24 mouse cellular contexts compared by ENCODE assay signal in genomic region chrX:85614701-85615100, GRCm38 (mm10). TPM values are rescaled to one million over a fixed set of nuclear protein-coding genes. Genes with fewer than 3 reads are reported as not detected.
DNase-seq lines count a peak whose midpoint lies in the region; ATAC-seq and TF ChIP-seq lines count a peak whose summit lies in the region.
"Had no signal": no experiment of that assay in that cellular context is flagged by ENCODE, and none has a peak within 500 bp of the region (broad histone marks: within the 10 kb centered on the region; RNA-seq: fewer than 3 reads in every experiment).

No protein-coding gene starts in this region.

- H3K9me3 ChIP-seq in stomach, embryonic 14.5 days (ENCODE audit: control insufficient read depth, low read depth, low read length) = no peaks in the 10 kb centered on the region
- H3K9me3 ChIP-seq in stomach, postnatal 0 days (ENCODE audit: control insufficient read depth, low read length) = no peaks in the 10 kb centered on the region
- no peaks in the 10 kb centered on the region for H3K9me3 ChIP-seq in erythroblast, embryonic 14.5 days (ENCODE audit: control insufficient read depth, low read length)
- H3K9me3 ChIP-seq in liver, embryonic 15.5 days (replicated peaks) = no peaks in the 10 kb centered on the region
- H3K9me3 ChIP-seq in heart, embryonic 10.5 days = no peaks in the 10 kb centered on the region
- H3K9me3 ChIP-seq: embryonic facial prominence, embryonic 15.5 days; forebrain, embryonic 13.5 days; hindbrain, embryonic 10.5 days; midbrain, embryonic 10.5 days had no signal

- no peaks in the 10 kb centered on the region for H3K4me1 ChIP-seq in stomach, embryonic 14.5 days (ENCODE audit: control insufficient read depth, insufficient read depth, low read length)
- H3K4me1 ChIP-seq in stomach, postnatal 0 days (replicated peaks; ENCODE audit: control insufficient read depth, insufficient read depth) = no peaks in the 10 kb centered on the region
- H3K4me1 ChIP-seq in erythroblast, embryonic 14.5 days (ENCODE audit: control insufficient read depth) = peaks cover 39% of the 10 kb centered on the region
- H3K4me1 ChIP-seq in liver, embryonic 15.5 days (replicated peaks) = peaks cover 6% of the 10 kb centered on the region; the same call in 1 of the 2 replicates
- H3K4me1 ChIP-seq in heart, embryonic 10.5 days = no peaks in the 10 kb centered on the region
- H3K4me1 ChIP-seq: embryonic facial prominence, embryonic 15.5 days; forebrain, embryonic 13.5 days; hindbrain, embryonic 10.5 days; midbrain, embryonic 10.5 days had no signal

- no peak overlapping the region for H3K27ac ChIP-seq in stomach, embryonic 14.5 days (ENCODE audit: low read length)
- H3K27ac ChIP-seq in stomach, postnatal 0 days (replicated peaks) = no peak overlapping the region
- H3K27ac ChIP-seq in liver, embryonic 15.5 days (replicated peaks) = peak overlapping the region; percentile 93
- no peak overlapping the region for H3K27ac ChIP-seq in heart, embryonic 10.5 days
- H3K27ac ChIP-seq: embryonic facial prominence, embryonic 15.5 days; forebrain, embryonic 13.5 days; hindbrain, embryonic 10.5 days; midbrain, embryonic 10.5 days had no signal

- H3K4me3 ChIP-seq in stomach, embryonic 14.5 days (ENCODE audit: low read depth, low read length) = no peak overlapping the region
- no peak overlapping the region for H3K4me3 ChIP-seq in stomach, postnatal 0 days (ENCODE audit: low read depth, low read length)
- peak overlapping the region; percentile 72 for H3K4me3 ChIP-seq in erythroblast, embryonic 14.5 days (replicated peaks)
- peak overlapping the region; percentile 52 for H3K4me3 ChIP-seq in liver, embryonic 15.5 days (replicated peaks)
- no peak overlapping the region for H3K4me3 ChIP-seq in heart, embryonic 10.5 days
- H3K4me3 ChIP-seq: embryonic facial prominence, embryonic 15.5 days; forebrain, embryonic 13.5 days; hindbrain, embryonic 10.5 days; midbrain, embryonic 10.5 days had no signal

- H3K27me3 ChIP-seq in stomach, embryonic 14.5 days (ENCODE audit: control insufficient read depth, insufficient read depth, low read length) = no peaks in the 10 kb centered on the region
- no peaks in the 10 kb centered on the region for H3K27me3 ChIP-seq in stomach, postnatal 0 days (ENCODE audit: control insufficient read depth, insufficient read depth, low read length)
- H3K27me3 ChIP-seq in erythroblast, embryonic 14.5 days (ENCODE audit: control insufficient read depth) = no peaks in the 10 kb centered on the region
- H3K27me3 ChIP-seq in liver, embryonic 15.5 days = no peaks in the 10 kb centered on the region
- no peaks in the 10 kb centered on the region for H3K27me3 ChIP-seq in heart, embryonic 10.5 days (ENCODE audit: insufficient read depth, poor library complexity, severe bottlenecking)
- H3K27me3 ChIP-seq: CH12.LX; embryonic facial prominence, embryonic 15.5 days; forebrain, embryonic 13.5 days had no signal

- no peak overlapping the region for H3K9ac ChIP-seq in stomach, embryonic 14.5 days (replicated peaks; ENCODE audit: low read depth, low read length)
- no peak overlapping the region for H3K9ac ChIP-seq in stomach, postnatal 0 days (ENCODE audit: low read length)
- H3K9ac ChIP-seq in liver, embryonic 15.5 days = peak overlapping the region; percentile 27; the same call in 1 of the 2 replicates
- H3K9ac ChIP-seq: embryonic facial prominence, embryonic 15.5 days; forebrain, embryonic 13.5 days had no signal

- DNase-seq in stomach, postnatal 0 days (ENCODE audit: low spot score) = no peak
- DNase-seq in heart, embryonic 10.5 days (ENCODE audit: low spot score) = no peak
- DNase-seq in retina, embryonic 14.5 days (ENCODE audit: low spot score) = no peak
- no peak for DNase-seq in lung, postnatal 36 days
- DNase-seq in thymus, postnatal 0 days (ENCODE audit: low spot score) = no peak
- DNase-seq: cerebellum, adult 11 months; cerebellum, postnatal 10 days; embryo, embryonic 11 days; gastrocnemius, postnatal 25 days; kidney, adult 8-10 months; kidney, postnatal 25 days; left cerebral cortex, postnatal 4 days; lung, adult 18-20 months; lung, postnatal 14 days; right cerebral cortex, postnatal 25 days; thymus, adult 18-20 months had no signal

- TF ChIP-seq EP300 in stomach, postnatal 0 days (optimal IDR thresholded peaks at IDR 0.05) = no peak

- no peak overlapping the region for H3K4me2 ChIP-seq in stomach, embryonic 14.5 days (replicated peaks; ENCODE audit: low read depth, low read length)
- no peak overlapping the region for H3K4me2 ChIP-seq in stomach, postnatal 0 days (replicated peaks; ENCODE audit: low read depth)
- peak overlapping the region; percentile 49 for H3K4me2 ChIP-seq in liver, embryonic 15.5 days
- H3K4me2 ChIP-seq: embryonic facial prominence, embryonic 15.5 days; forebrain, embryonic 13.5 days had no signal

- no peak for TF ChIP-seq CTCF in stomach, postnatal 0 days (IDR thresholded peaks at IDR 0.05; ENCODE audit: low read depth)

- 85% methylated on average over 2 of the region's 2 CpGs for WGBS in stomach, embryonic 14.5 days
- 80% methylated on average over 2 of the region's 2 CpGs for WGBS in stomach, postnatal 0 days
- 27% methylated on average over 2 of the region's 2 CpGs for WGBS in liver, embryonic 15.5 days (ENCODE audit: insufficient replicate concordance)
- WGBS in heart, embryonic 10.5 days = 79% methylated on average over 2 of the region's 2 CpGs

- ATAC-seq in stomach, embryonic 14.5 days (ENCODE audit: insufficient number of reproducible peaks, insufficient read depth, low FRiP score, low read depth) = peak; percentile 33; the same call in 1 of the 2 replicates
- no peak for ATAC-seq in stomach, postnatal 0 days (ENCODE audit: low FRiP score, low TSS enrichment)
- ATAC-seq in liver, embryonic 15.5 days (ENCODE audit: insufficient read depth) = peak; percentile 100
- ATAC-seq: forebrain, embryonic 13.5 days had no signal

- H3K36me3 ChIP-seq in stomach, embryonic 14.5 days (ENCODE audit: control insufficient read depth, insufficient read depth, low read length) = no peaks in the 10 kb centered on the region
- H3K36me3 ChIP-seq in stomach, postnatal 0 days (ENCODE audit: control insufficient read depth, insufficient read depth, low read length) = no peaks in the 10 kb centered on the region
- peaks cover 72% of the 10 kb centered on the region for H3K36me3 ChIP-seq in erythroblast, embryonic 14.5 days (ENCODE audit: control insufficient read depth)
- 0 out of 2 replicates have a peak, but pooled peaks cover 15% of the 10 kb centered on the region for H3K36me3 ChIP-seq in liver, embryonic 15.5 days (replicated peaks)
- peaks cover 10% of the 10 kb centered on the region; the same call in 1 of the 2 replicates for H3K36me3 ChIP-seq in heart, embryonic 10.5 days
- H3K36me3 ChIP-seq: embryonic facial prominence, embryonic 15.5 days had no signal

RNA-seq across cellular contexts. Expression of gene Tab3, which starts 40.9 kb away (rescaled TPM):
- polyA plus RNA-seq in stomach, embryonic 14.5 days (2014; fragmentation: Nextera tagmentation; extraction: Ambion mirVana) = 5.3 and 6.2 TPM in 2 replicates
- 2.0 and 2.3 TPM in 2 replicates for polyA plus RNA-seq in stomach, postnatal 0 days (2015; fragmentation: Nextera tagmentation; extraction: Ambion mirVana)
- 0.37 and 0.95 TPM in 2 replicates for polyA plus RNA-seq in erythroblast, embryonic 14.5 days (2012)
- 7.3 and 8.2 TPM in 2 replicates for polyA plus RNA-seq in liver, embryonic 15.5 days (2015; fragmentation: Nextera tagmentation; extraction: Ambion mirVana)
- polyA plus RNA-seq in heart, embryonic 10.5 days (2016; fragmentation: Nextera tagmentation; extraction: Ambion mirVana) = 5.6 and 5.9 TPM in 2 replicates
- 1.9 and 2.3 TPM in 2 replicates for polyA plus RNA-seq in thymus, postnatal 0 days (2015; fragmentation: Nextera tagmentation; extraction: Ambion mirVana)

Comparison
In these comparisons a context has a peak if more than half of its experiments do, and no peak if none do; other contexts are left out.
1. H3K4me3 ChIP-seq: peak in erythroblast, embryonic 14.5 days (single experiment) and liver, embryonic 15.5 days (single experiment); none in stomach, embryonic 14.5 days (single experiment), stomach, postnatal 0 days (single experiment) and heart, embryonic 10.5 days (single experiment).